Mouse (Mus musculus): ENCODE data around the gene Phf3. TPM values are rescaled to one million over a fixed set of nuclear protein-coding genes. Genes with fewer than 3 reads are reported as not detected.

The Phf3 gene
- polyA plus RNA-seq (2017; shearing (Covaris generic)), result 26.7 TPM

DNA sequence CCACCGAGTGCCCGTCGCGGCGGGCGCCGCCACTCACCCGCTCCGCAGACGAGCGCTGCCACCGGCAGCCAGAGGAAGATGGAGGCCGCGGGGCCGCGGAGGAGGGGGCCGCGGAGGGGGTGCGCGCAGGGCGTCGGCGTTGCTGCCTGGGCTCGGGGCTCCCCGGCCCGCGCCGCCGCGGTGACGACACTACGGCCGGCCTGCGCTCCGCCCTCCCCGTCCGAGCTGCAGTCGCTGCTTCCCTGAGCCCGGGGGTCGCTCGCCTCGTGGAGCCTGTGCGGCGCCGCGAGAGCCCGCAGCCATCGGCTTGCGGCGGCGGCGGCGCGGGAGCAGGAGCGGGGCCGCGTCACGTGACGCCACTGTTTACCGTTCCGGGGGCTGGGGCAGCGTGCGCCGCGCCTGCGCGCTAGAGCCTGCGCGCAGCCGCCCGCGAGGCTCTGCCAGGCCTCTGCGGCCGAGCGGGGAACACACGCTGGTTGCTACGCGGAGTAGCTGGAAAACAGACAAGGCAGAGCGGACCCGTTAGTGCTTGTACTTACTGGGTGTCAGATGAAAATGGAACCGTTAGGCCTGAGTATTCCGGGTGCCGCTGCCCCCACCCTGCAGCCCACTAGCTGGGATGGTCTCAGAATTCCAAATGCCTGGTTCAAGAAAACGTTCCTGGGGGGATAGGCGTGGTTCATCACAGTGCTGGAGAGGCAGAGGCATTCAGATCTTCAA, at the start of gene Phf3:
Gene Phf3, minus strand, starts transcription at position 381 of the 720 bp plus-strand sequence.

Other genes with a start within 250 kb of the Phf3 start
- gene AC153137.1, start 104.0 kb upstream of the Phf3 start, polyA plus RNA-seq (2017; shearing (Covaris generic)), result not detected